Mouse (Mus musculus): ENCODE results near the gene P2rx7. TPM values are rescaled to one million over a fixed set of nuclear protein-coding genes. Genes with fewer than 3 reads are reported as not detected.

Gene P2rx7
- polyA plus RNA-seq, 1 experiment from 2014 or later, result 2.3 TPM

DNA sequence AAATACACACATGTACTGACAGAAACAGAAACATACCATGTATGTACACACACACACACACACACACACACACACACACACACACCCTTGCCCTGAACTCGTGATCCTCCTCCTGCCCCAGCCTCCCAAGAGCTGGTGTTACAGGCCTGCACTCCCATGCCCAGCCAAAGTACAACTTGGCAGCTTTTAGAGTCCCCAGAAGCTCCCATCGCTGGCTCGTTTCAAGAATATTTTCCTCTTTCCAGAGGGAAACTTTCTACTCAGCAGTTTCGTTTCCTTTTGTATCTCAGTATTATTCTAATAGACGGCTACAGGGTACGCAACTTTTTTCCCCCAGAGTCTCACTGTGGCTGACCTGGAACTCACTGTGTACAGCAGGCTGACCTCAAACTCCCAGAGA, 58.4 kb downstream of the P2rx7 start:
- no peak for DNase-seq (ENCODE audit: low spot score)
- 74% methylated on average over 6 of the region's 6 CpGs for WGBS
- no peak overlapping the region for H3K9ac ChIP-seq (ENCODE audit: low read depth, low read length)
- no peaks in the 10 kb centered on the region for H3K27me3 ChIP-seq (replicated peaks; ENCODE audit: control insufficient read depth, insufficient read depth, low read length)
- no peak overlapping the region for H3K4me2 ChIP-seq (ENCODE audit: low read depth, low read length)
- no peaks in the 10 kb centered on the region for H3K9me3 ChIP-seq (ENCODE audit: control insufficient read depth, low read length)
- ATAC-seq (ENCODE audit: low read depth), result no peak
- H3K27ac ChIP-seq (replicated peaks; ENCODE audit: low read depth, low read length), result no peak overlapping the region
- H3K4me1 ChIP-seq (ENCODE audit: control insufficient read depth, insufficient read depth, low read length), result peaks cover 7% of the 10 kb centered on the region
- H3K36me3 ChIP-seq (ENCODE audit: control insufficient read depth, insufficient read depth, low read length), result no peaks in the 10 kb centered on the region
- no peak overlapping the region for H3K4me3 ChIP-seq (ENCODE audit: low read depth, low read length)

DNA sequence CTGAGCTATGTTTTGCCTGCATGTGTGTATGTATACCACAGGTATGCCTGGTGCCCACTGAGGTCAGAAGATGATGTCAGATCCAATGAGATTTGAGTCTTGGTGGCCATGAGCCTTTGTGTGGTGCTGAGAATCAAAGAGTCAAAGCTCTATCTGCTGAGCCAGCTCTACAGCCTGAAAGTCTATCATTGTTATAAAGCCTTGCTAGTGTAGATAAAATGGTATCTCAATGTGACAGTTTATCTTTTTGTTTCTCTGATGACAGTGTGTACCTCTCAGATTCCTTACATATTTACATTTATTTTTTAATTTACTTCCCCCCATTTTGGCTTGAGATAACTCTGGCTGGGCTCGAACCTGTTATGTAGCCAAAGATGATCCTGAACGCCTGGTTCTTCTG, 59.9 kb downstream of the P2rx7 start:
- H3K4me2 ChIP-seq (ENCODE audit: low read depth, low read length), result no peak overlapping the region
- no peaks in the 10 kb centered on the region for H3K9me3 ChIP-seq (ENCODE audit: control insufficient read depth, low read length)
- DNase-seq (ENCODE audit: low spot score) (no peak), ATAC-seq (ENCODE audit: low read depth) (no peak)
- H3K4me1 ChIP-seq (ENCODE audit: control insufficient read depth, insufficient read depth, low read length), result peaks cover 7% of the 10 kb centered on the region
- no peaks in the 10 kb centered on the region for H3K27me3 ChIP-seq (replicated peaks; ENCODE audit: control insufficient read depth, insufficient read depth, low read length)
- H3K9ac ChIP-seq (ENCODE audit: low read depth, low read length), result no peak overlapping the region
- H3K36me3 ChIP-seq (ENCODE audit: control insufficient read depth, insufficient read depth, low read length), result no peaks in the 10 kb centered on the region
- 77% methylated on average over 2 of the region's 2 CpGs for WGBS
- H3K4me3 ChIP-seq (ENCODE audit: low read depth, low read length), result no peak overlapping the region
- no peak overlapping the region for H3K27ac ChIP-seq (replicated peaks; ENCODE audit: low read depth, low read length)

GRCm38 (mm10) chr5:122704571-122704970, 60.9 kb downstream of the P2rx7 start:
- Histone ChIP-seq H3K4me2 (ENCODE audit: low read depth, low read length) (no peak overlapping the region), H3K27me3 (replicated peaks; ENCODE audit: control insufficient read depth, insufficient read depth, low read length) (no peaks in the 10 kb centered on the region), H3K4me1 (ENCODE audit: control insufficient read depth, insufficient read depth, low read length) (peaks cover 7% of the 10 kb centered on the region), H3K9me3 (ENCODE audit: control insufficient read depth, low read length) (no peaks in the 10 kb centered on the region), H3K36me3 (ENCODE audit: control insufficient read depth, insufficient read depth, low read length) (no peaks in the 10 kb centered on the region), H3K9ac (ENCODE audit: low read depth, low read length) (no peak overlapping the region), H3K27ac (replicated peaks; ENCODE audit: low read depth, low read length) (no peak overlapping the region), H3K4me3 (ENCODE audit: low read depth, low read length) (no peak overlapping the region)
- 86% methylated on average over 4 of the region's 4 CpGs for WGBS
- no peak for ATAC-seq (ENCODE audit: low read depth)
- no peak for DNase-seq (ENCODE audit: low spot score)

GRCm38 (mm10) chr5:122705174-122705573, 61.5 kb downstream of the P2rx7 start:
- H3K9me3 ChIP-seq (ENCODE audit: control insufficient read depth, low read length), result no peaks in the 10 kb centered on the region
- no peak overlapping the region for H3K9ac ChIP-seq (ENCODE audit: low read depth, low read length)
- ATAC-seq (ENCODE audit: low read depth) (no peak), DNase-seq (ENCODE audit: low spot score) (no peak)
- H3K27me3 ChIP-seq (replicated peaks; ENCODE audit: control insufficient read depth, insufficient read depth, low read length), result no peaks in the 10 kb centered on the region
- no peaks in the 10 kb centered on the region for H3K36me3 ChIP-seq (ENCODE audit: control insufficient read depth, insufficient read depth, low read length)
- H3K4me3 ChIP-seq (ENCODE audit: low read depth, low read length), result no peak overlapping the region
- H3K4me1 ChIP-seq (ENCODE audit: control insufficient read depth, insufficient read depth, low read length), result peaks cover 7% of the 10 kb centered on the region
- no peak overlapping the region for H3K4me2 ChIP-seq (ENCODE audit: low read depth, low read length)
- H3K27ac ChIP-seq (replicated peaks; ENCODE audit: low read depth, low read length), result no peak overlapping the region
- 72% methylated on average over 3 of the region's 3 CpGs for WGBS

- Histone ChIP-seq H3K36me3 (ENCODE audit: control insufficient read depth, insufficient read depth, low read length) (no peaks in the 10 kb centered on the region), H3K4me1 (ENCODE audit: control insufficient read depth, insufficient read depth, low read length) (peaks cover 7% of the 10 kb centered on the region), H3K9ac (ENCODE audit: low read depth, low read length) (peak overlapping the region; percentile 84), H3K9me3 (ENCODE audit: control insufficient read depth, low read length) (no peaks in the 10 kb centered on the region), H3K27ac (replicated peaks; ENCODE audit: low read depth, low read length) (peak overlapping the region; percentile 79), H3K27me3 (replicated peaks; ENCODE audit: control insufficient read depth, insufficient read depth, low read length) (no peaks in the 10 kb centered on the region), H3K4me2 (ENCODE audit: low read depth, low read length) (peak overlapping the region; percentile 93), H3K4me3 (ENCODE audit: low read depth, low read length) (peak overlapping the region; percentile 77)
- ATAC-seq (ENCODE audit: low read depth) (no peak; the same call in 1 of the 2 replicates), DNase-seq (ENCODE audit: low spot score) (no peak)
- 46% methylated on average over 4 of the region's 5 CpGs for WGBS
These were observed 63.2 kb downstream of the P2rx7 start for GRCm38 (mm10) chr5:122706917-122707275.

- H3K27me3 ChIP-seq (replicated peaks; ENCODE audit: control insufficient read depth, insufficient read depth, low read length), result no peaks in the 10 kb centered on the region
- DNase-seq (ENCODE audit: low spot score) (peak; percentile 90), ATAC-seq (ENCODE audit: low read depth) (peak; percentile 92)
- no peaks in the 10 kb centered on the region for H3K9me3 ChIP-seq (ENCODE audit: control insufficient read depth, low read length)
- H3K4me1 ChIP-seq (ENCODE audit: control insufficient read depth, insufficient read depth, low read length), result peaks cover 7% of the 10 kb centered on the region
- H3K27ac ChIP-seq (replicated peaks; ENCODE audit: low read depth, low read length), result peak within 1 kb of the TSS; percentile 79
- H3K9ac ChIP-seq (ENCODE audit: low read depth, low read length), result peak within 1 kb of the TSS; percentile 84
- no peaks in the 10 kb centered on the region for H3K36me3 ChIP-seq (ENCODE audit: control insufficient read depth, insufficient read depth, low read length)
- H3K4me3 ChIP-seq (ENCODE audit: low read depth, low read length), result peak within 1 kb of the TSS; percentile 77
- 2% methylated on average over 33 of the region's 66 CpGs for WGBS
- H3K4me2 ChIP-seq (ENCODE audit: low read depth, low read length), result peak within 1 kb of the TSS; percentile 93
These were observed 63.8 kb downstream of the P2rx7 start, which contains the start of gene P2rx4 for GRCm38 (mm10) chr5:122707276-122708181. Gene P2rx4 (plus strand): TSS chr5:122707544.

DNA sequence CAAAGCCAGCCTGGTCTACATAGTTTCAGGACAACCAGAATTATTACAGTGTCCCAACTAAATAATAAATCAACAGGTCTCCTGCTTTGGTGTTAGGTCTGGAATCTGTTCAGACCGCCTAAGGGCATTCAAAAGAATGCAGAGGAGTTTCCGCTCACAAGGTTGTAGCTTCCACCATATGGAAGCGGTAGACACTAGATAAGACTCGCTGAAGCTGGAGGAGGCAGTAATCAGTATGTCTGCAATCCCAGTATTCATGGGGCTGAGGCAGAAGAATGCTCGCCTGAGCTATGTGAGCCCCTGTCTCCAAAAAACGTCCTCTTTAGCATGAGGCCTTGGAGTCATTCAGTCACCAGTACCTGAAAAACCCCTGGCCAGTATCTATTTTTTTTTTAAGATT, 65.1 kb downstream of the P2rx7 start:
- Histone ChIP-seq H3K27me3 (replicated peaks; ENCODE audit: control insufficient read depth, insufficient read depth, low read length) (no peaks in the 10 kb centered on the region), H3K27ac (replicated peaks; ENCODE audit: low read depth, low read length) (no peak overlapping the region), H3K9ac (ENCODE audit: low read depth, low read length) (no peak overlapping the region), H3K9me3 (ENCODE audit: control insufficient read depth, low read length) (no peaks in the 10 kb centered on the region), H3K4me3 (ENCODE audit: low read depth, low read length) (no peak overlapping the region), H3K4me1 (ENCODE audit: control insufficient read depth, insufficient read depth, low read length) (peaks cover 7% of the 10 kb centered on the region), H3K36me3 (ENCODE audit: control insufficient read depth, insufficient read depth, low read length) (no peaks in the 10 kb centered on the region), H3K4me2 (ENCODE audit: low read depth, low read length) (no peak overlapping the region)
- 77% methylated on average over 6 of the region's 6 CpGs for WGBS
- no peak for DNase-seq (ENCODE audit: low spot score)
- ATAC-seq (ENCODE audit: low read depth), result no peak

DNA sequence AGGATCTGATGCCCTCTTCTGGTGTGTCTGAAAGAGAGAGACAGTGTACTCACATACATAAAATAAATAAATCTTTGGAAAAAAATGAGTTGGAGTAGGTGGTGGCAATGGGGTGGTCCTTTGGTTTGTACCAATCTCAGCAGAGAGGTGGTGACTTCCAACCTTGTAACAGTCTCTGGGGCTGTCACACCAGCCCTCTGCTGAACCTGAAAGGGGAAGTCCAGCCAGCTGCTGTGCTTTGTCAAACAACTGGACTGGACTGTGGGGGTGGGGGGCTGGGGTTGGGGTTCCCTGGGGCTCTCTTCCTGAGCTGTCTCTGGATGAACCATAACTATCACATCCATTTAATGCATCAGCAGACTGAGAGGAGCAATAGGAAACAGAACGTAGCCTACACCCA, 72.0 kb downstream of the P2rx7 start:
- H3K36me3 ChIP-seq (ENCODE audit: control insufficient read depth, insufficient read depth, low read length), result no peaks in the 10 kb centered on the region
- no peak overlapping the region for H3K4me2 ChIP-seq (ENCODE audit: low read depth, low read length)
- H3K27me3 ChIP-seq (replicated peaks; ENCODE audit: control insufficient read depth, insufficient read depth, low read length), result no peaks in the 10 kb centered on the region
- H3K27ac ChIP-seq (replicated peaks; ENCODE audit: low read depth, low read length), result no peak overlapping the region
- H3K4me1 ChIP-seq (ENCODE audit: control insufficient read depth, insufficient read depth, low read length), result no peaks in the 10 kb centered on the region
- no peak overlapping the region for H3K9ac ChIP-seq (ENCODE audit: low read depth, low read length)
- 80% methylated on average over 1 of the region's 1 CpGs for WGBS
- ATAC-seq (ENCODE audit: low read depth), result no peak
- no peaks in the 10 kb centered on the region for H3K9me3 ChIP-seq (ENCODE audit: control insufficient read depth, low read length)
- no peak for DNase-seq (ENCODE audit: low spot score)
- H3K4me3 ChIP-seq (ENCODE audit: low read depth, low read length), result no peak overlapping the region

GRCm38 (mm10) chr5:122716793-122717192, 73.1 kb downstream of the P2rx7 start:
- no peak for DNase-seq (ENCODE audit: low spot score)
- Histone ChIP-seq H3K4me1 (ENCODE audit: control insufficient read depth, insufficient read depth, low read length) (no peaks in the 10 kb centered on the region), H3K27me3 (replicated peaks; ENCODE audit: control insufficient read depth, insufficient read depth, low read length) (no peaks in the 10 kb centered on the region), H3K4me2 (ENCODE audit: low read depth, low read length) (no peak overlapping the region), H3K27ac (replicated peaks; ENCODE audit: low read depth, low read length) (no peak overlapping the region), H3K36me3 (ENCODE audit: control insufficient read depth, insufficient read depth, low read length) (no peaks in the 10 kb centered on the region), H3K9ac (ENCODE audit: low read depth, low read length) (no peak overlapping the region), H3K9me3 (ENCODE audit: control insufficient read depth, low read length) (no peaks in the 10 kb centered on the region), H3K4me3 (ENCODE audit: low read depth, low read length) (no peak overlapping the region)
- 100% methylated on average over 2 of the region's 2 CpGs for WGBS
- ATAC-seq (ENCODE audit: low read depth), result no peak

All from embryonic facial prominence, embryonic 14.5 days (tissue).